Mouse (Mus musculus) embryonic facial prominence, embryonic 11.5 days (tissue): Measurements from ENCODE around the gene Olfr54. TPM values are rescaled to one million over a fixed set of nuclear protein-coding genes. Genes with fewer than 3 reads are reported as not detected.

Source experiments
- polyA plus RNA-seq: library from polyadenylated mRNA; unstranded; fragments of >200 nt; fragmentation: Nextera tagmentation; extraction: Ambion mirVana; gene quantifications from 2 replicates; pipeline ENCODE4 v1.2.1, GENCODE M21; 2014

The Olfr54 gene
- polyA plus RNA-seq, 1 experiment from 2014 or later: not detected

Other genes with a start within 250 kb of the Olfr54 start
- gene Zfp354c, start 186.5 kb upstream of the Olfr54 start, polyA plus RNA-seq: 51.4 and 56.1 TPM in 2 replicates
- gene Zfp879, start 172.7 kb upstream of the Olfr54 start, polyA plus RNA-seq: 0.78 and 1.00 TPM in 2 replicates
- not detected in 2 replicates for gene Grm6, start 163.6 kb upstream of the Olfr54 start, polyA plus RNA-seq
- 17.6 and 21.6 TPM in 2 replicates for gene Zfp454, start 126.6 kb upstream of the Olfr54 start, polyA plus RNA-seq
- 24.5 and 27.1 TPM in 2 replicates for gene Zfp2, start 98.1 kb upstream of the Olfr54 start, polyA plus RNA-seq
- 1.7 and 2.1 TPM in 2 replicates for gene Zfp354b, start 82.6 kb upstream of the Olfr54 start, polyA plus RNA-seq
- not detected in 2 replicates for gene 4933414I15Rik, start 70.5 kb upstream of the Olfr54 start, polyA plus RNA-seq
- 0.25 and 0.79 TPM in 2 replicates for gene Prop1, start 60.5 kb upstream of the Olfr54 start, polyA plus RNA-seq
- gene Olfr1378, start 47.7 kb upstream of the Olfr54 start, polyA plus RNA-seq: not detected in 2 replicates
- not detected in 2 replicates for gene Olfr1377, start 32.3 kb upstream of the Olfr54 start, polyA plus RNA-seq
- not detected in 2 replicates for gene Olfr51, start 10.6 kb upstream of the Olfr54 start, polyA plus RNA-seq
- not detected in 2 replicates for gene Olfr1375, start 33.9 kb downstream of the Olfr54 start, polyA plus RNA-seq
- gene Zfp354a, start 45.0 kb downstream of the Olfr54 start, polyA plus RNA-seq: 8.6 and 11.4 TPM in 2 replicates
- gene Gm12569, start 206.2 kb downstream of the Olfr54 start, polyA plus RNA-seq: not detected in 2 replicates
- gene Clk4, start 247.5 kb downstream of the Olfr54 start, polyA plus RNA-seq: 153 and 155 TPM in 2 replicates
- gene BC049762, start 248.8 kb downstream of the Olfr54 start, polyA plus RNA-seq: 0.99 TPM in 1 of 2 replicates, not detected in the other